Mouse (Mus musculus) gastrocnemius, postnatal 36 days (tissue): ENCODE measurements around the gene Tssk3. TPM values are rescaled to one million over a fixed set of nuclear protein-coding genes. Genes with fewer than 3 reads are reported as not detected.
"Not testable (repeated sequence)": the region's sequence is repeated elsewhere in the genome, so short reads cannot be mapped to it uniquely, and the experiment has no call there.

Experiments used
- DNase-seq, 2 experiments: peaks; one replicate each; pipeline ENCODE4 v3.0.0; 2022
- intact Hi-C: fragments of 180-260 bp; cut with DNase I; formaldehyde crosslinking; loops from one replicate; pipeline ENCODE4 v1.15.1; 2025
- long read RNA-seq, 2 experiments: library from polyadenylated mRNA; stranded (forward); transcript quantifications; one replicate each; pipeline ENCODE4 v2.0.0; 2021
- total RNA-seq, 2 experiments: library from RNA; stranded (reverse); gene quantifications; 2 replicates each; pipeline ENCODE4 v1.2.3; 2021

The Tssk3 gene
- total RNA-seq: not detected
- long read RNA-seq, experiment 1: 0 reads
- long read RNA-seq, experiment 2: 0 reads

GRCm38 (mm10) chr4:129490972-129491880 lies at the start of gene Tssk3, which contains the start of gene Fam229a:
Gene Tssk3 (minus strand): TSS chr4:129491022.
Gene Fam229a (plus strand): TSS chr4:129491190.
- DNase-seq: no peak

GRCm38 (mm10) chr4:129540012-129540411 lies 49.2 kb upstream of the Tssk3 start:
- no peak for DNase-seq
- intact Hi-C loops: loop anchor here (5.0 kb wide), 1 partner anchor 62 kb away; the partner anchor contains the start of genes Eif3i and Tmem234

More at GRCm38 (mm10) chr4:129490972-129491880, at the start of gene Tssk3, which contains the start of gene Fam229a:
- intact Hi-C loops: no loop called here

GRCm38 (mm10) chr4:129528901-129529300 lies 38.1 kb upstream of the Tssk3 start:
- intact Hi-C loops, DNase-seq: not testable (repeated sequence)

GRCm38 (mm10) chr4:129525889-129526288 lies 35.1 kb upstream of the Tssk3 start:
- intact Hi-C loops: no loop called here
- DNase-seq: no peak

- no peak for DNase-seq
- intact Hi-C loops: no loop called here
Observed at GRCm38 (mm10) chr4:129525338-129525737, 34.5 kb upstream of the Tssk3 start.

GRCm38 (mm10) chr4:129518519-129518918 lies 27.7 kb upstream of the Tssk3 start:
- intact Hi-C loops: no loop called here
- DNase-seq: no peak

- intact Hi-C loops: no loop called here
- DNase-seq: no peak
Observed at GRCm38 (mm10) chr4:129516925-129517324, 26.1 kb upstream of the Tssk3 start.

GRCm38 (mm10) chr4:129514300-129514898 lies 23.6 kb upstream of the Tssk3 start:
- intact Hi-C loops: no loop called here
- no peak for DNase-seq

GRCm38 (mm10) chr4:129513891-129514290 lies 23.1 kb upstream of the Tssk3 start:
- intact Hi-C loops: no loop called here
- DNase-seq: no peak

GRCm38 (mm10) chr4:129513086-129513767 lies 22.4 kb upstream of the Tssk3 start, which contains the start of gene Marcksl1:
Gene Marcksl1 (plus strand): TSS chr4:129513581.
- intact Hi-C loops: no loop called here
- peak; percentile 60 to 67 for DNase-seq

- no peak for DNase-seq
- intact Hi-C loops: no loop called here
Observed at GRCm38 (mm10) chr4:129511413-129512096, 20.7 kb upstream of the Tssk3 start.

GRCm38 (mm10) chr4:129510723-129511412 lies 20.0 kb upstream of the Tssk3 start:
- intact Hi-C loops: no loop called here
- no peak for DNase-seq

- DNase-seq: no peak
- intact Hi-C loops: no loop called here
Observed at GRCm38 (mm10) chr4:129509650-129510049, 18.8 kb upstream of the Tssk3 start.

GRCm38 (mm10) chr4:129508834-129509600 lies 18.2 kb upstream of the Tssk3 start:
- no peak for DNase-seq
- intact Hi-C loops: no loop called here

GRCm38 (mm10) chr4:129508237-129508515 lies 17.4 kb upstream of the Tssk3 start:
- DNase-seq: no peak
- intact Hi-C loops: no loop called here

GRCm38 (mm10) chr4:129507434-129508236 lies 16.8 kb upstream of the Tssk3 start:
- no peak for DNase-seq
- intact Hi-C loops: no loop called here

- intact Hi-C loops: no loop called here
- no peak for DNase-seq
Observed at GRCm38 (mm10) chr4:129505511-129505910, 14.7 kb upstream of the Tssk3 start.

GRCm38 (mm10) chr4:129502901-129503444 lies 12.2 kb upstream of the Tssk3 start:
- intact Hi-C loops: no loop called here
- DNase-seq: no peak
